ENCODE assay signal across 8 mouse cellular contexts in the genomic region with DNA sequence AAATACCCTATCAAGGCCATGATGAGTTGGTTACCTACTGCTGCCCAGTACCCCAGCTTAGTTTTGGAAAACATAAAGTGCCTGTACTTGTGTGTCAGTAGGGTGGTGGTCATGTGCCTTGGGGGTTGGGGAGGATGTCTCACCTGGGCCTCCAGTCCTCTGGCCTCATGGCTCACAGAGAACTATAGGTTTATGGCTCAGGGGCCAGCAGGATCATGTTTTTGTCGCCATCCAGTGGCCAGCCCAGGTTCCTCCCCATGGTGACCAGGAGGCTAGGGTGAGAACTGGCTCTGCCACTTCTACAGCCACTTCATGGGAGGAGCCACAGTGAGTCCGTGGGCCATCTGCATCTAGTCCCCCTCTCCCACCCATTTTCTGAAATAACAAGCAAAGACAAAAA. TPM values are rescaled to one million over a fixed set of nuclear protein-coding genes. Genes with fewer than 3 reads are reported as not detected.
DNase-seq lines count a peak whose midpoint lies in the region; ATAC-seq and TF ChIP-seq lines count a peak whose summit lies in the region.
"Had no signal": no experiment of that assay in that cellular context is flagged by ENCODE, and none has a peak within 500 bp of the region (broad histone marks: within the 10 kb centered on the region; RNA-seq: fewer than 3 reads in every experiment).

No protein-coding gene starts in this region.

- H3K9me3 ChIP-seq in ES-Bruce4 (replicated peaks; ENCODE audit: control insufficient read depth, insufficient read depth, low read length, poor library complexity, severe bottlenecking): no peaks in the 10 kb centered on the region
- H3K9me3 ChIP-seq in lung, postnatal 0 days (ENCODE audit: low read length): no peaks in the 10 kb centered on the region

- no peak for TF ChIP-seq POLR2A in ES-Bruce4 (IDR thresholded peaks at IDR 0.05; ENCODE audit: insufficient read depth, low read length)

- no peak for TF ChIP-seq EP300 in ES-Bruce4 (IDR thresholded peaks at IDR 0.05; ENCODE audit: insufficient read depth, low read depth, low read length)
- TF ChIP-seq EP300 in lung, postnatal 0 days (IDR thresholded peaks at IDR 0.05): no peak

- peak; percentile 27; the same call in 1 of the 2 replicates for ATAC-seq in granulocyte monocyte progenitor cell, adult 5-6 weeks (replicated peaks; ENCODE audit: poor library complexity, severe bottlenecking)
- ATAC-seq in lung, postnatal 0 days: peak; percentile 48

- TF ChIP-seq CTCF in ES-Bruce4 (IDR thresholded peaks at IDR 0.05; ENCODE audit: low read depth, low read length): peak; percentile 71
- peak; percentile 78 for TF ChIP-seq CTCF in lung, postnatal 0 days (IDR thresholded peaks at IDR 0.05)

- H3K4me2 ChIP-seq in lung, postnatal 0 days (replicated peaks; ENCODE audit: low read depth, low read length): no peak overlapping the region

- H3K9ac ChIP-seq in ES-Bruce4 (ENCODE audit: low read depth, poor library complexity, severe bottlenecking): no peak overlapping the region
- no peak overlapping the region for H3K9ac ChIP-seq in lung, postnatal 0 days (replicated peaks; ENCODE audit: low read depth)

- WGBS in lung, postnatal 0 days: 14% methylated on average over 2 of the region's 2 CpGs

- DNase-seq in 416B (ENCODE audit: low read depth): peak; percentile 46
- DNase-seq in cerebellum, postnatal 25 days: peak; percentile 52 to 69
- peak; percentile 77 for DNase-seq in kidney, postnatal 14 days
- peak; percentile 74 for DNase-seq in lung, postnatal 0 days (ENCODE audit: low spot score)
- DNase-seq in right cerebral cortex, postnatal 4 days: peak; percentile 44

- H3K4me3 ChIP-seq in ES-Bruce4 (ENCODE audit: low read depth, low read length): no peak overlapping the region
- no peak overlapping the region for H3K4me3 ChIP-seq in lung, postnatal 0 days (ENCODE audit: low read depth, low read length)
- H3K4me3 ChIP-seq: erythroblast, embryonic 14.5 days had no signal

- no peak overlapping the region for H3K27ac ChIP-seq in ES-Bruce4 (ENCODE audit: insufficient read depth, low read length)
- H3K27ac ChIP-seq in lung, postnatal 0 days (ENCODE audit: low read length): no peak overlapping the region

- no peaks in the 10 kb centered on the region for H3K27me3 ChIP-seq in ES-Bruce4 (ENCODE audit: control insufficient read depth, insufficient read depth, low read length, poor library complexity, severe bottlenecking)
- no peaks in the 10 kb centered on the region for H3K27me3 ChIP-seq in lung, postnatal 0 days (replicated peaks; ENCODE audit: insufficient read depth, low read length)

- H3K36me3 ChIP-seq in ES-Bruce4 (ENCODE audit: control insufficient read depth, insufficient read depth, low read length, poor library complexity, severe bottlenecking): no peaks in the 10 kb centered on the region
- H3K36me3 ChIP-seq in lung, postnatal 0 days (ENCODE audit: insufficient read depth, low read length): peaks cover 16% of the 10 kb centered on the region; the same call in 1 of the 2 replicates

- H3K4me1 ChIP-seq in ES-Bruce4 (ENCODE audit: control insufficient read depth, insufficient read depth, low read length): no peaks in the 10 kb centered on the region
- peaks cover 4% of the 10 kb centered on the region; the same call in 1 of the 2 replicates for H3K4me1 ChIP-seq in lung, postnatal 0 days (ENCODE audit: insufficient read depth, low read depth, low read length)

RNA-seq across cellular contexts. Expression of a gene that starts 16.3 kb away (rescaled TPM):
- polyA plus RNA-seq in ES-Bruce4 (2011; ENCODE audit: insufficient read depth, insufficient read length, low read depth, missing spikeins): 1.1 TPM in 1 of 2 replicates, not detected in the other
- total RNA-seq in granulocyte monocyte progenitor cell, adult 5-6 weeks (2014; fragmentation: Nextera tagmentation): 1.2 TPM in 1 of 2 replicates, not detected in the other
- 0.15 TPM in 1 of 2 replicates, not detected in the other for total RNA-seq in granulocyte monocyte progenitor cell, adult 5-6 weeks (2017)
- 0.73 and 0.82 TPM in 2 replicates for polyA plus RNA-seq in lung, postnatal 0 days (2015; fragmentation: Nextera tagmentation; extraction: Ambion mirVana)

RNA-seq across cellular contexts. Expression of a gene that starts 31.6 kb away (rescaled TPM):
- 0.26 TPM in 1 of 2 replicates, not detected in the other for polyA plus RNA-seq in ES-Bruce4 (2011; ENCODE audit: insufficient read depth, insufficient read length, low read depth, missing spikeins)
- total RNA-seq in granulocyte monocyte progenitor cell, adult 5-6 weeks (2014; fragmentation: Nextera tagmentation): not detected in 2 replicates
- not detected in 2 replicates for total RNA-seq in granulocyte monocyte progenitor cell, adult 5-6 weeks (2017)
- polyA plus RNA-seq in lung, postnatal 0 days (2015; fragmentation: Nextera tagmentation; extraction: Ambion mirVana): 0.56 and 0.67 TPM in 2 replicates
- polyA plus RNA-seq: erythroblast, embryonic 14.5 days had no signal
